Mouse (Mus musculus) neural tube, embryonic 15.5 days (tissue): ENCODE data around the gene Kcnj15. TPM values are rescaled to one million over a fixed set of nuclear protein-coding genes. Genes with fewer than 3 reads are reported as not detected.

ENCODE experiments used
- ATAC-seq: fragments of 200-750 bp; cut with Nextera tagmentation; 2 replicates; pipeline ENCODE4 v1.8.0; 2017; ENCODE audit warnings: mild to moderate bottlenecking, moderate TSS enrichment, moderate library complexity; ENCODE audit not compliant: low FRiP score
- H3K27ac ChIP-seq: fragments of 300-500 bp; sonication (generic); replicated peaks from 2 replicates; pipeline ENCODE4 v1.5.1; 2015; ENCODE audit warnings: mild to moderate bottlenecking, inconsistent platforms
- H3K27me3 ChIP-seq: fragments of 300-500 bp; sonication (generic); replicated peaks from 2 replicates; pipeline ENCODE4 v1.6.1; 2015; ENCODE audit warnings: inconsistent platforms
- H3K36me3 ChIP-seq: fragments of 300-500 bp; sonication (generic); 2 replicates; pipeline ENCODE4 v1.6.1; 2015; ENCODE audit warnings: inconsistent platforms
- H3K4me1 ChIP-seq: fragments of 300-500 bp; sonication (generic); 2 replicates; pipeline ENCODE4 v1.6.1; 2015; ENCODE audit warnings: inconsistent platforms
- H3K4me2 ChIP-seq: fragments of 300-500 bp; sonication (generic); 2 replicates; pipeline ENCODE4 v1.6.1; 2015; ENCODE audit warnings: inconsistent platforms, mild to moderate bottlenecking, moderate library complexity
- H3K4me3 ChIP-seq: fragments of 300-500 bp; sonication (generic); replicated peaks from 2 replicates; pipeline ENCODE4 v1.5.1; 2015; ENCODE audit warnings: mild to moderate bottlenecking, inconsistent platforms
- H3K9ac ChIP-seq: fragments of 300-500 bp; sonication (generic); replicated peaks from 2 replicates; pipeline ENCODE4 v1.6.1; 2015; ENCODE audit warnings: mild to moderate bottlenecking, inconsistent platforms
- H3K9me3 ChIP-seq: fragments of 300-500 bp; sonication (generic); replicated peaks from 2 replicates; pipeline ENCODE4 v1.6.1; 2016; ENCODE audit warnings: inconsistent platforms
- WGBS: fragments of 180-500 bp; shearing (Covaris S2); methylation state at CpG from one replicate; pipeline ENCODE4 v1.1.7; 2015; ENCODE audit warnings: mixed read lengths; 5-methylcytosine and 5-hydroxymethylcytosine counted together
- polyA plus RNA-seq: library from polyadenylated mRNA; unstranded; fragments of >200 nt; fragmentation: Nextera tagmentation; extraction: Ambion mirVana; gene quantifications from 2 replicates; pipeline ENCODE4 v1.2.1, GENCODE M21; 2015

The Kcnj15 gene
- polyA plus RNA-seq, 1 experiment from 2014 or later: 0.15 TPM

- Histone ChIP-seq H3K27ac (no peak overlapping the region), H3K27me3 (no peaks in the 10 kb centered on the region), H3K9me3 (no peaks in the 10 kb centered on the region), H3K9ac (no peak overlapping the region), H3K4me2 (no peak overlapping the region), H3K4me1 (no peaks in the 10 kb centered on the region), H3K4me3 (no peak overlapping the region), H3K36me3 (no peaks in the 10 kb centered on the region)
- WGBS: 86% methylated on average over 2 of the region's 2 CpGs
- ATAC-seq: no peak
These were observed 710 bp upstream of the Kcnj15 start for GRCm38 (mm10) chr16:95256648-95257047.

- Histone ChIP-seq H3K4me3 (no peak overlapping the region), H3K9ac (no peak overlapping the region), H3K36me3 (no peaks in the 10 kb centered on the region), H3K9me3 (no peaks in the 10 kb centered on the region), H3K27me3 (no peaks in the 10 kb centered on the region), H3K27ac (no peak overlapping the region), H3K4me2 (no peak overlapping the region), H3K4me1 (no peaks in the 10 kb centered on the region)
- 60% methylated on average over 4 of the region's 4 CpGs for WGBS
- ATAC-seq: no peak
These were observed 742 bp downstream of the Kcnj15 start for GRCm38 (mm10) chr16:95258100-95258499.

GRCm38 (mm10) chr16:95259505-95259904, 2.1 kb downstream of the Kcnj15 start:
- H3K9me3 ChIP-seq: no peaks in the 10 kb centered on the region
- ATAC-seq: no peak
- H3K4me3 ChIP-seq: no peak overlapping the region
- WGBS: 64% methylated on average over 4 of the region's 4 CpGs
- H3K4me2 ChIP-seq: no peak overlapping the region
- H3K36me3 ChIP-seq: no peaks in the 10 kb centered on the region
- H3K4me1 ChIP-seq: no peaks in the 10 kb centered on the region
- H3K27ac ChIP-seq: no peak overlapping the region
- no peaks in the 10 kb centered on the region for H3K27me3 ChIP-seq
- H3K9ac ChIP-seq: no peak overlapping the region

GRCm38 (mm10) chr16:95260693-95261092, 3.3 kb downstream of the Kcnj15 start:
- no peak overlapping the region for H3K4me3 ChIP-seq
- WGBS: 74% methylated on average over 5 of the region's 5 CpGs
- H3K4me2 ChIP-seq: no peak overlapping the region
- H3K36me3 ChIP-seq: no peaks in the 10 kb centered on the region
- H3K27ac ChIP-seq: no peak overlapping the region
- ATAC-seq: no peak
- no peaks in the 10 kb centered on the region for H3K27me3 ChIP-seq
- H3K4me1 ChIP-seq: no peaks in the 10 kb centered on the region
- H3K9ac ChIP-seq: no peak overlapping the region
- no peaks in the 10 kb centered on the region for H3K9me3 ChIP-seq

- no peak overlapping the region for H3K27ac ChIP-seq
- no peaks in the 10 kb centered on the region for H3K27me3 ChIP-seq
- no peaks in the 10 kb centered on the region for H3K9me3 ChIP-seq
- H3K4me3 ChIP-seq: no peak overlapping the region
- no peak overlapping the region for H3K9ac ChIP-seq
- WGBS: 81% methylated on average over 4 of the region's 4 CpGs
- H3K4me1 ChIP-seq: no peaks in the 10 kb centered on the region
- no peaks in the 10 kb centered on the region for H3K36me3 ChIP-seq
- ATAC-seq: no peak
- no peak overlapping the region for H3K4me2 ChIP-seq
These were observed 4.4 kb downstream of the Kcnj15 start for GRCm38 (mm10) chr16:95261807-95262206.

GRCm38 (mm10) chr16:95262706-95263363, 5.5 kb downstream of the Kcnj15 start:
- ATAC-seq: no peak
- H3K9me3 ChIP-seq: no peaks in the 10 kb centered on the region
- H3K4me3 ChIP-seq: no peak overlapping the region
- WGBS: 87% methylated on average over 15 of the region's 15 CpGs
- no peak overlapping the region for H3K9ac ChIP-seq
- H3K36me3 ChIP-seq: no peaks in the 10 kb centered on the region
- H3K4me1 ChIP-seq: no peaks in the 10 kb centered on the region
- H3K4me2 ChIP-seq: no peak overlapping the region
- H3K27ac ChIP-seq: no peak overlapping the region
- H3K27me3 ChIP-seq: no peaks in the 10 kb centered on the region

- Histone ChIP-seq H3K27me3 (no peaks in the 10 kb centered on the region), H3K36me3 (no peaks in the 10 kb centered on the region), H3K4me1 (no peaks in the 10 kb centered on the region), H3K4me3 (no peak overlapping the region), H3K4me2 (no peak overlapping the region), H3K27ac (no peak overlapping the region), H3K9ac (no peak overlapping the region), H3K9me3 (no peaks in the 10 kb centered on the region)
- 73% methylated on average over 5 of the region's 5 CpGs for WGBS
- no peak for ATAC-seq
These were observed 7.0 kb downstream of the Kcnj15 start for GRCm38 (mm10) chr16:95264324-95264723.

- Histone ChIP-seq H3K9ac (no peak overlapping the region), H3K36me3 (no peaks in the 10 kb centered on the region), H3K4me1 (no peaks in the 10 kb centered on the region), H3K27ac (no peak overlapping the region), H3K4me2 (no peak overlapping the region), H3K9me3 (no peaks in the 10 kb centered on the region), H3K27me3 (no peaks in the 10 kb centered on the region), H3K4me3 (no peak overlapping the region)
- whole genome bisulfite sequencing: 74% methylated on average over 11 of the region's 11 CpGs
- ATAC-seq: no peak
These were observed 10.3 kb downstream of the Kcnj15 start for GRCm38 (mm10) chr16:95267481-95268183.

GRCm38 (mm10) chr16:95269610-95270009, 12.3 kb downstream of the Kcnj15 start:
- H3K27me3 ChIP-seq: no peaks in the 10 kb centered on the region
- H3K4me1 ChIP-seq: no peaks in the 10 kb centered on the region
- no peak for ATAC-seq
- no peak overlapping the region for H3K27ac ChIP-seq
- WGBS: 82% methylated on average over 6 of the region's 6 CpGs
- H3K9ac ChIP-seq: no peak overlapping the region
- no peak overlapping the region for H3K4me2 ChIP-seq
- no peak overlapping the region for H3K4me3 ChIP-seq
- no peaks in the 10 kb centered on the region for H3K36me3 ChIP-seq
- no peaks in the 10 kb centered on the region for H3K9me3 ChIP-seq

GRCm38 (mm10) chr16:95273101-95273500, 15.7 kb downstream of the Kcnj15 start:
- H3K4me3 ChIP-seq: no peak overlapping the region
- no peaks in the 10 kb centered on the region for H3K36me3 ChIP-seq
- ATAC-seq: no peak
- H3K27ac ChIP-seq: no peak overlapping the region
- no peaks in the 10 kb centered on the region for H3K4me1 ChIP-seq
- 86% methylated on average over 2 of the region's 2 CpGs for WGBS
- no peak overlapping the region for H3K4me2 ChIP-seq
- H3K9ac ChIP-seq: no peak overlapping the region
- H3K27me3 ChIP-seq: no peaks in the 10 kb centered on the region
- no peaks in the 10 kb centered on the region for H3K9me3 ChIP-seq

GRCm38 (mm10) chr16:95275713-95276502, 18.6 kb downstream of the Kcnj15 start:
- Histone ChIP-seq H3K4me1 (no peaks in the 10 kb centered on the region), H3K27me3 (no peaks in the 10 kb centered on the region), H3K36me3 (no peaks in the 10 kb centered on the region), H3K9ac (no peak overlapping the region), H3K27ac (no peak overlapping the region), H3K4me2 (no peak overlapping the region), H3K9me3 (no peaks in the 10 kb centered on the region), H3K4me3 (no peak overlapping the region)
- no peak for ATAC-seq
- 87% methylated on average over 10 of the region's 10 CpGs for WGBS

- Histone ChIP-seq H3K27ac (no peak overlapping the region), H3K9me3 (no peaks in the 10 kb centered on the region), H3K4me3 (no peak overlapping the region), H3K9ac (no peak overlapping the region), H3K27me3 (no peaks in the 10 kb centered on the region), H3K4me1 (no peaks in the 10 kb centered on the region), H3K4me2 (no peak overlapping the region), H3K36me3 (no peaks in the 10 kb centered on the region)
- no peak for ATAC-seq
- WGBS: 74% methylated on average over 3 of the region's 3 CpGs
These were observed 21.7 kb downstream of the Kcnj15 start for GRCm38 (mm10) chr16:95279015-95279414.
